Mouse (Mus musculus): ENCODE measurements around the gene Cdk18. TPM values are rescaled to one million over a fixed set of nuclear protein-coding genes. Genes with fewer than 3 reads are reported as not detected.
"Not testable (repeated sequence)": the region's sequence is repeated elsewhere in the genome, so short reads cannot be mapped to it uniquely, and the experiment has no call there.

Cdk18 gene
- 1 to 10 TPM; 3.0 to 4.1 TPM for total RNA-seq (2021)
- long read RNA-seq, experiment 1, full-length matches to known transcripts = 7 of 10 reads
- long read RNA-seq, experiment 1, partial matches to known transcripts = 2 of 10 reads
- long read RNA-seq, experiment 1, other reads (novel, unspliced or antisense) = 1 of 10 reads
- long read RNA-seq, experiment 2, full-length matches to known transcripts = 12 of 14 reads
- long read RNA-seq, experiment 2, partial matches to known transcripts = 2 of 14 reads
- long read RNA-seq, experiment 2, other reads (novel, unspliced or antisense) = 0 of 14 reads

DNA sequence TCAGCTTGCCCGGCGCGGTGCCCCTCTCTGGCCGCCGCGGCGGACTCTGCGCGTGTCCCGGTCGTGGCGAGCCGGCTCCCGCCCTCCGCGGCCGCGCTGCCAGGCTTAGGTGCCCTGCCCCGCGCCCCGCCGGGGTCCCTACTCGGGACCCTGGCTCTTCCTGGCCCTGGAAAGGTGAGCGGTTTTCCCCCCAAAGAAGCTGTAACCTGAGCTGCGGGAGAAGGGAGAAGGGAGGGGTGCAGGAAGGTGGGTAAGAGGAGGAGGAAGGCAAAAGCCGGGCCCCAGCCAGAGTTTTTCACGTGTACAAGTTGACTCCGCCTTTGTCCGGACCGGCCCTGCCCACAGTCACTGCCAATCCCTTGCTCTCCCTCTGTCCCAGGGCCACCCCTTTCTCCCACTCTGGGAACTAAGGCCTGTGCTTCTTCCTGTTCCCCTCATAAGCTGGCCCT lies at the start of gene Cdk18:
Gene Cdk18 (minus strand): TSS at position 269 of the 449 bp plus-strand sequence.
- Histone ChIP-seq H3K27ac (peak within 1 kb of the TSS; percentile 86), H3K4me3 (peak within 1 kb of the TSS; percentile 83)
- TF ChIP-seq CTCF (IDR thresholded peaks at IDR 0.05) = no peak
- intact Hi-C loops (cut with DNase I) = no loop called here
- peak; percentile 83 for DNase-seq

DNA sequence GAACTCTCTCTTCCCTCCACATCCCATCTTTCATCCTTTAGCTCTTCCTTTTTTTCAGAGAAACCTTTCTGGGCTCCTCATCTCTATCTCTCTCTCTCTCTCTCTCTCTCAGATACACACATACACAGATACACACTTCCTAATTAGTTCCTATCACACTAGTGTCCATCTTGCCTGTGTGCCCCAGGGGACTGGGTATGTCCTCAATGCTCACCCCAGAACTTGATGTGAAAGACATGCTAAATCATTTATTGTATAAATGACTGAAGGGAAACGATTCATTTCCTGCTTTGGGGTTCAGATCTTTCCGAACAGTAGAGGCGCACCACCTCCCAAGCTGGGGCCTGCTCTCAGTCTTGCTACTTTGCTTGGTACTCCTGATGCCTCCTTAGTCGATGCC lies 49.7 kb upstream of the Cdk18 start:
- no peak overlapping the region for H3K4me3 ChIP-seq
- H3K27ac ChIP-seq = no peak overlapping the region
- no peak for TF ChIP-seq CTCF (IDR thresholded peaks at IDR 0.05)
- DNase-seq = no peak
- intact Hi-C loops (cut with DNase I) = no loop called here

DNA sequence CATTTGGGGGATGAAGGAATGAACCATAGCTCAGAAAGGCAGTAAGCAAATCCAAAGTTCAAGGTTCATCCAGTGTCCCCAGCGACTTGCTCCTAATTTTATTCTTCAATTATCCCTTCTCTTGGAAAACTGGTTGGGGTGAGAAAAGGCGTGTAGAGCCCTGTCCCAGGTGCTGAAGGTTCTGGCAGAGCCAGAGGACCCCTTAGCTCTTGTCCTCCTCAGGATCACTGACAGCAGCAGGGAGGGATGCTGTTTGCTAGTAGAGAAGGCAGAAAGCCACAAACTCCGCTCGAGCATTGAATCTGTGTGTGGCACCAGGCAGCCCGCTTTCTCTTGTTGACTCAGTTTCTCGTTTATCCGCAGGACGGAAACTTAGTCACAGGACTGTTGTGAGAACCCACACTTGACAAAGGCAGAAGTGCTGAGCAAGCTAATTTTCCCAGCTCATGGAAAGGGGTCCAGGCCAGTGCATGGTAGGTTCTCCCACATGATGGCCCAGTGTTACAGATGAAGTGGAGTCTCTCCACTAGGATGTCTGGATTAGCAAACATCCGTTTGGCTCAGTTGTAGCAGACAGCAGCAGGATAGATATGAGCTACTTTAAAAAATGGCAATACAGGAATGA lies 49.1 kb upstream of the Cdk18 start:
- no peak for DNase-seq
- intact Hi-C loops (cut with DNase I) = no loop called here
- TF ChIP-seq CTCF (IDR thresholded peaks at IDR 0.05) = no peak
- H3K27ac ChIP-seq = no peak overlapping the region
- no peak overlapping the region for H3K4me3 ChIP-seq

DNA sequence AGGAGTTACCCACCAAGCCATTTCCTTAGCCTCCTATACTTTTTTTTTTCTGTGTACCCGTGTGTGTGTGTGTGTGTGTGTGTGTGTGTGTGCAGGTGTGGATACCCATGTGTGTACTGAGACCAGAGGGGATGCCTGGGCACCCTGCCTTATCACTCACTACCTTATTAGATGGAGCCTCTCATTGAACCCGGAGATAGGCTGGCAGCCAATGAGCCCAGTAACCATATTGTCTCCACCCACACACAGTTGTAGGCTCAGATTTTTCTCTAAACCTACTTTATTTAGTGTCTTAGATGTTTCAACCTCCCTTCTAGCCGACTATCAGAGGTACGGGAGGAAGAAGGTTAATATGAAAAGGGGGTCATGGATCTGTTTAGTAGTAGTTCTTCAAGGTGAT lies 46.8 kb upstream of the Cdk18 start:
- no peak overlapping the region for H3K4me3 ChIP-seq
- TF ChIP-seq CTCF (IDR thresholded peaks at IDR 0.05) = no peak
- DNase-seq = no peak
- intact Hi-C loops (cut with DNase I) = no loop called here
- no peak overlapping the region for H3K27ac ChIP-seq

DNA sequence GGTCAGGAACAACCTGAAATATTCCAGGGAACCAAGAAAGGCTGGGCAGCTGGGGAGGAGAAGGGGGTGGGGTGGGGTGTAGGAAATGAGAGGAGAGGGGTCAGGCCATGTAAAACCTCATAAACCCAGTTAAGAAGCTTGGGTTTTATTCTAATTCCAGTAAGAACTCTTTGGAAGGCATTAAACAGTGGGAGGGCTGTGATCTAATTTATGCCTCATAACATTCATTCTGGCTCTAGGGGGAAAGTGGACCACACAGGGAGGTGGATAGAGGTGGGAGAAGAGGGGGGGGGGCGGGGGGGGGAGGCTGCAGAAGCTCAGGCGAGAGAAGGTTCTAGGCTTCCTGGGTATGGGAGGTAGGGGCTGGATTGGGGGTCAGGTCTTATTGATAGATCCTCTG lies 32.1 kb upstream of the Cdk18 start:
- no peak overlapping the region for H3K4me3 ChIP-seq
- H3K27ac ChIP-seq = no peak overlapping the region
- intact Hi-C loops (cut with DNase I) = no loop called here
- DNase-seq = no peak
- no peak for TF ChIP-seq CTCF (IDR thresholded peaks at IDR 0.05)

DNA sequence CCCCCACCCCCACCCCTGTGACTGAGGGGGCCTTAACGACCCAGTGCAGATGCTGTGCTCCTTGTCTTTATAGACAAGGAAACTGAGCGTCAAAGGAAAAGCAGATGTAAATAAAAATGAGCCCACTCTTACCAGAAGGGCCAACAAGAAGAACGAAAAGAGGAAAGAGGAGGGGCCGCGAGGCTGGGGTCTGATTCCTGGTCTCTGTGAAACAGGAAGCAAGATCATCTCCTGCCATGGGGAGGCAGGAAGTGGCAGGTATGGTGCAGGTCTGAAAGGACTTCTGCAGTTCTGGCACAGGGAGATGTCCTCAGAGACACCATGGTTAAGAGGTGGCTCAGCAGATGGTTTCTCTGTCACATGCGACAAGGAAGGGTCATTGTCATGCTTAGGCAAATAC lies 31.2 kb upstream of the Cdk18 start:
- no peak for DNase-seq
- H3K4me3 ChIP-seq = no peak overlapping the region
- intact Hi-C loops (cut with DNase I) = no loop called here

DNA sequence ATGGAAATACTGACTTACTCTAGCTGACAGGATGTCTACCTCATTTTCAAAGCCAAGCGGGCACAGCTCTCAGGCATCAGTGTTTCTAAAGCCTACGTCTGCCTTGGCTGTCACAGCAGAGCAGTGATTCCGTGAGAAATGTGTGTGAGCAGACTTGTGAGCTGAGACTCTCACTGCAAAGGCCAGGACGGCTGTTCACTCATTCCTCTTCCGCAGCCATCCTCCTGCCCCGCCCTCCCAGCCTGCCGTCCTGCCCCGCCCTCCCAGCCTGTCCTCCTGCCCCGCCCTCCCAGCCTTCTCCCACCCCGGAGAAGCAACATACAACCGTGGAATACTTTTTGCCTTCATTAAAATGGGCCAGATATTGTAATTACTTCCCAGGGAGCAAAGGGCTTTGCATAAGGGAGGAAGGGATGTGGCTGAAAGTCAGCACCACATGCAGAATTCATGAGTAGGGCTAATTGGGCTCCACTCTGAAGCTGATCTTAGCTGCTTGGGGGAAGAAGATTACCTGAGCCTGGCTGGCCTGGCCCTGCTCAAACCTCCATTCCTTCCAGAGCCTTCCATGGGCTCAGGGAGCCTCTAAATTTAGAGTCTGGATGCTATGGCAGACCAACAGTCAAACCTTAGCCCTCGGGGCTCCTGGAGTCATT lies 28.8 kb upstream of the Cdk18 start:
- Histone ChIP-seq H3K4me3 (peak overlapping the region; percentile 35), H3K27ac (no peak overlapping the region)
- TF ChIP-seq CTCF (IDR thresholded peaks at IDR 0.05) = no peak
- intact Hi-C loops (cut with DNase I) = no loop called here
- no peak for DNase-seq

More for the DNA sequence above, 31.2 kb upstream of the Cdk18 start:
- H3K27ac ChIP-seq = no peak overlapping the region
- no peak for TF ChIP-seq CTCF (IDR thresholded peaks at IDR 0.05)

DNA sequence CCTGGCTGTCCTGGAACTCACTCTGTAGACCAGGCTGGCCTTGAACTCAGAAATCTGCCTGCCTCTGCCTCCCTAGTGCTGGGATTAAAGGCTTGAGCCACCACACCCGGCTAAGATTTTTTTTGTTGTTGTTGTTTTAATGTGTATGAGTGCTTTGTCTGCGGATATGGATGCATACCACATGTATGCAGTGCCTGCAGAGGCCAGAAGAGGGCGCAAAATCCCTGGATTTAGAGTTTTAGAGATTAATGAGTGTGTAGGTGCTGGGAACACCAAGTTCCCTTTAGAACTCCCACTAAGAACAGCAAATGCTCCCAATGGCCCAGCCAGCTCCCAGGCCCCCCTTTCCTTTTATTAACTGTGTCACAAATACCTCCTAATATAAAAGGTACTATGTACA lies 26.4 kb upstream of the Cdk18 start:
- peak; percentile 65 for TF ChIP-seq CTCF (IDR thresholded peaks at IDR 0.05)
- intact Hi-C loops (cut with DNase I) = loop anchor here (2.0 kb wide), 1 partner anchor 45 kb away; no protein-coding TSS in a partner anchor

DNA sequence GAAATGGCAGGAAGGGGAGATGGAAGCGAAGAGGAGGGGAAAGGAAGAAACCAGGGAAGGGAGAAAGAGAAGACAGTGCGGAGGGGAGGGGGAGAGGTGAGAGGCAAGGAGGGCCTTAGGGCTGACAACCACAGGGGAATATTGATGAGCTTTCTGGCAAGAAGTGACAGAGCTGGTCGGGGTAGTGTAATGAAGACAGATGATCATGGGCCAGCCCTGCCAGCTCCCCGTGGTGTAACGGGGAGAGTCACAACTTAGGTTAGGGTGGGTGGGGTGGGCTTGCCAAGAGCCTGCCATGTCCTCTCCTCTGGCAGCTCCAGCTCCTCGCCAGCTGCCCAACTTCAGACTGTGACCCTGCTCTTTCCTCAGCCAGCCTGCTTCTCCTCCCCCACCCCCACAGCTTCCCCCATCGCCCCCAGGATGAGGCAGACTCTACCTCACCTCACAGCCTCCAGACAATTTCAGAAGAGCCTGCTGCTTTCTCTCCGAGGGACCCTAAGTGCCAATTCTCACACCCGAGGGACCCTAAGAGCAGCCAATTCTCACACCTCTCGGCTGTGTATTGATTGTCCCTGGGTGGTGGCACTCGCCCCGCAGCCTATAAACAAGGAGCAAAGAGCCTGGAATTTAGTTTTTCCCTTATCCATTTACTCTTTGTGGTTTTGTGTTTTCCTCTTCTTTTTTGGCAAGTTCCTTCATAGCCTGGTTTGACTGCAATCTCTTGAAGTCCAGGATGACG lies 25.5 kb upstream of the Cdk18 start:
- Histone ChIP-seq H3K4me3 (no peak overlapping the region), H3K27ac (no peak overlapping the region)
- DNase-seq = no peak
- intact Hi-C loops (cut with DNase I) = loop anchor here (2.0 kb wide), 1 partner anchor 46 kb away; no protein-coding TSS in a partner anchor
- TF ChIP-seq CTCF (IDR thresholded peaks at IDR 0.05) = no peak

More for the DNA sequence above, 26.4 kb upstream of the Cdk18 start:
- H3K4me3 ChIP-seq = no peak overlapping the region
- DNase-seq = no peak
- no peak overlapping the region for H3K27ac ChIP-seq

DNA sequence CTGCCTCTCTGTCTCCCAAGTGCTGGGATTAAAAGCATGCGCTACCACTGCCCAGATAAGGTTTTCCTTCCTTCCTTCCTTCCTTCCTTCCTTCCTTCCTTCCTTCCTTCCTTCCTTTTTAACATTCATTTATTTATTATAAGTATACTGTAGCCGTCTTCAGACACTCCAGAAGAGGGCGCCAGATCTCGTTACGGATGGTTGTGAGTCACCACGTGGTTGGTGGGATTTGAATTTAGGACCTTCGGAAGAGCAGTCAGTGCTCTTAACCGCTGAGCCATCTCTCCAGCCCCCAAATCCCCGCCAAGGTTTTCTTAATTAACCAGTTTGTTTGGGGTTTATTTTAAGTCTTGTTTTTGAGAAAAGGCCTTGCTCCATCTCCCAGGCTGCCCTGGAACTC lies 23.1 kb upstream of the Cdk18 start:
- intact Hi-C loops (cut with DNase I); DNase-seq; H3K4me3 ChIP-seq; H3K27ac ChIP-seq: not testable (repeated sequence)
- TF ChIP-seq CTCF (IDR thresholded peaks at IDR 0.05) = peak; percentile 13; the same call in 1 of the 2 replicates

DNA sequence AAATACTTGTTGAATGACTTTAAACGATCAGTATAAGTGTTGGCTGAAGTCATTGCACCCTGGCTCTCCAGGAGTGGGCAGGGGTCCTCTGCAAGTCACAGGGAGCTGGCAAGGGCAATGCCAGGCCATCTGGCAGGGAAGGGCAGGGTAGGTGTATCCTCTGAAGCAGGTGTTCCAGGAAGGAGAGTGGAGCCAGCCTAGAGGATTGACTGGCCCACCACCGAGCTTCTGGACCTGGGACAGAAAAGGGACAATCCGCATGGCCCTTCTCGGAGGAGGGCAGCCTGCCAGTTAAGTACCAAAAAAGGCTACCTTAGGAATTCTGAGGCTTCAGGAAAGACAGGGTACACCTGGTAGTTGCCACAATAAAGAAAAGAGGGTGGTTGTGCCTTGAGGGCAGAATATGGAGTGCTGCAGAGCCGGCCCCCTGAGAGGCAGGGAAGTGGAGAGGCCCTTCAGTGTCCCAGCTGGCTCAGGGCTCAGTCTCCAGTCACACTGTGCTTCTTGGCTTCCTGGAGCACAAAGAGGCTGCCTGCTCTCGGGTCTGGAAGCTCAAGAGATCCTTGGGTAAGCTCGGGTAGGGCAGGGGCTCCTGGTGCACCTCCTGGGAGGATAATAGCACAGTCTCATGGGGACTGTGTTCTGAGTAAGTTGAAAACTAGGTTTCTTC lies 21.9 kb upstream of the Cdk18 start:
- Histone ChIP-seq H3K4me3 (no peak overlapping the region), H3K27ac (no peak overlapping the region)
- no peak for TF ChIP-seq CTCF (IDR thresholded peaks at IDR 0.05)
- DNase-seq = no peak
- intact Hi-C loops (cut with DNase I) = no loop called here

DNA sequence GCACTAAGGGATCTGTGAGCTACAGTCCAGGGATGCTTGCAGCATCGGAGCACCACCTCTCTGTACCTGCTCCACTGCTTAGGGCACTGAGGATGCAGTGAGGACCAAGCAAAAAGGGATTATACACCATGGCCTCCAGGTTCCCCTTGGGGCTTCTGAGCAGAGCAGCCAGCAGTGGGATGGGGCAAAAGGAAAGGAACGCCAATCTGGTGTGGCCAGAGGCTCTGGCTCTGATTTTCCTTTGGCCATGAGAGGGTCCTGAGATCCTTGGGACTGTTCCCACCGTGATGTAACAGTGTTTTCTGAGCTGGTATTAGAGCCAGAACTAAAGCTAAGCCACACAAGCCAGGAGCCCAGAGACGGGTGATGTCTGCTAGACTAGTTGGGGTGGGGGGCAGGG lies 20.2 kb upstream of the Cdk18 start:
- Histone ChIP-seq H3K27ac (no peak overlapping the region), H3K4me3 (no peak overlapping the region)
- DNase-seq = no peak
- intact Hi-C loops (cut with DNase I) = loop anchor here (2.0 to 5.0 kb wide), 2 partner anchors 147 to 177 kb away; no protein-coding TSS in a partner anchor
- TF ChIP-seq CTCF (IDR thresholded peaks at IDR 0.05) = no peak
